Mouse (Mus musculus) lung, postnatal 25 days (tissue): Measurements from ENCODE around the gene Psmg4.

ENCODE experiments used
- DNase-seq: peaks from one replicate; pipeline ENCODE4 v3.0.0; 2022; ENCODE audit warnings: low spot score

Gene Psmg4

DNA sequence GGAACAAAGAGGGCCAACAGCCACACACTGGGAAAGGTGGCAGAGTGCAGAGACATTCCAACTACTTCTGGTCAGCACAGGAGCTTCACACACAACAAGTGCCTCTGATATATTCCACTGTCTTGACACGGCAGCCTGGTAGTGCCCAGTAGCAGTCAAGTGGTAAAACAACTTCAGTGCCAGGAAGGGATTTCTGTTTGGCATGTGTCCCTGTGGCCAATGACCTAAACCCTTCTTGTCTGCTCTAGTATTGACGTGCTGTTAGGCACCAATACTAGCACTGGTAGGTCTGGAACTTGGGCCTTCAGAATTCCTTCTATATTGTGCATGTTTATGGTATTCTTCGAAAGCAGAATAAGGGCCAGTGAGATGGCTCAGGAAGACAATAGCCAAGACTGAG lies 42.5 kb downstream of the Psmg4 start:
- DNase-seq, result no peak

DNA sequence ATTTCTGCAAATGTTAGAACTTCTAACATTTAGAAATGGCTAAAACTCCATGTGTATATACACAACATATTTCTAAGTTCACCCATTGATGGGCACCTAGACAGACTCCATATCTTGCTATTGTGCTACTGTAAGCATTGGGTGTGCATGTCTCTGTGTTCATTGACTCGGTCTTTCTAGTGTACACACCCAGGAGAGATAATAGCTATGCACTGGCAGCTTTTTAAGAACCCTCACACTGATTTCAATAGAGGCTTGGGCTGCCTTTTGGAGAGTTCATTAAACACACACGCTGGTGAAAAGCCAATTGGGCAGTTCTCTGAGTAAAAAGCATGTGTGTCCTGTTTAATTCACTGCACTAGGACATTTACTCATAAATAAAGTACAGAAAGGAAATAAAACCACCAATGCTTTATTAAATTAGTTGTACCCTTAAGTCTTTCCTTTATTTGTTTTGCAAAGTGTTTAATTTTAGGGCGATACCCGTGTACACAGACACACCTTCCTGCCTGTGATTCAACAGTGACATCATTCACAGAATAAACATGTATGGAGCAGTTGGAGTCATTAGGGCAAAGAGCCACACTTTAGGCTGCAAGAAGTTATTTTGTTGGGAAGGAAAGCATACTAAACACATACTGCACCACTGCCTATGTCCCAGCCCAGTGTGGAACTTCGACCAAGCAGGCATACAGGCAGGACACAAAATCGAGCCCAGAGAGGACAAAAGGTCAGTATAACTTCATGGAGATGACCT lies 45.1 kb downstream of the Psmg4 start:
- DNase-seq, result peak; percentile 53

DNA sequence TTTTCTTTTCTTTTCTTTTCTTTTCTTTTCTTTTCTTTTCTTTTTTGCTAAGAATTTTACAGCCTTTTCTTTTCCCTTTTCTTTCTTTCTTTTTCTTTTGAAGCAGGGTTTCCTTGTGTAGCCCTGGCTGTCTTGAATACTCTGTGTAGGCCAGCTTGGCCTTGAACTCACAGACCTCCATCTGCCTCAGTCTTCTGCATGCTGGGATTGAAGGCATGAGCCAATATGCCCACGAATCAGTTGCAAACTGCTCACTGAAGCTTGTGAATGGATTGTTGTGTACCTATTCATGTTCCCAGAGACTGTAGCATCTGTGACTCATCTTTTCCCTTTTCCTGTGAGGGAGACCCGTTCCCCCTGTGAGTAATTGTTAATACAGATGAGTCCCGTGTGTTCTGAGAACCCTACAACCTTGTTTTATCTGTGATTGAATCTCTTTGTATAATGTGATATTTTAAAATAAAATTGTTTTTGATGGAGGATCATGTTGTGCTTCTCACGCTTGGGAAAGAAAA lies 48.6 kb downstream of the Psmg4 start:
- no peak for DNase-seq

DNA sequence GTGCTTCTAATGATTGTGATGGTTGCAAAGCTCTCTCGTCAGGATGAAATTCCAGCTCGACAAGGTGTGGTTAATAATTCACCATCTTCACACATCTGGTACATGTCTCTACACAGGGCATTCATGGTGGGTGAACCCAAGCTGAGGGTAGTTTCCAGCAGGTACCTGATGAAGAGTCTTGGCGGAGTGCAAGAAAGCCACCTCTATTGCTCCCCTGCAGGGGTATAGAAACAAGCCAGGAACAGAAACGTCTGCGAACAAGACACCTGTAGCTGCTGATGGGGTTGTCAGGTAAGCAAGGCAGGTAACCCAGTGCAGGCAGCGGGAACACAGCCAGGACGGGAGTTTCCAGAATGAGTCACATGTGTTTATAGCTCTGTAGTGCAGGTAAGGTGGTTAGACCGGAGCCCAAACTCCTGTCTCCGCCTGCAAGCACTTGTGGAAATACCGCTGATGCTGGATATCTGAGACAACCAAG lies 50.0 kb downstream of the Psmg4 start:
- DNase-seq, result peak; percentile 77

DNA sequence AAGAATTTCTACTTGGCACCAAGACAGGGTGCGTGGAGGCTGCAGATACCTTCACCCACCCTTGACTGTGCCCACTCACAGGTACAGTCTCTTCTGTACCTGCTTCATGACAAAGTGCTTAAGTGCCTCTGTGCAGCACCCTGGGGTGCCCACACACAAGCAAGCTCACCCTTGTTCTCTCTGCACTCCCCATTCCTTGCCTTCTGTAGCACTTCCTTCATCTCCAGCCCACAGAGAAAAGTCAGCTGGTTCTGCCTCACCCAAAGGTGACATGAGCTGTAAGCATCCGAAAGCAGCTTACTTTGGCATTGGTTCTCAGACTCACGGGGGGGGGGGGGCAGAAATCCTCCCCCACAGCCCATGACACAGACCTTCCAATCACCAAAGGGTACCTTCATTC lies 52.1 kb downstream of the Psmg4 start:
- DNase-seq, result no peak

DNA sequence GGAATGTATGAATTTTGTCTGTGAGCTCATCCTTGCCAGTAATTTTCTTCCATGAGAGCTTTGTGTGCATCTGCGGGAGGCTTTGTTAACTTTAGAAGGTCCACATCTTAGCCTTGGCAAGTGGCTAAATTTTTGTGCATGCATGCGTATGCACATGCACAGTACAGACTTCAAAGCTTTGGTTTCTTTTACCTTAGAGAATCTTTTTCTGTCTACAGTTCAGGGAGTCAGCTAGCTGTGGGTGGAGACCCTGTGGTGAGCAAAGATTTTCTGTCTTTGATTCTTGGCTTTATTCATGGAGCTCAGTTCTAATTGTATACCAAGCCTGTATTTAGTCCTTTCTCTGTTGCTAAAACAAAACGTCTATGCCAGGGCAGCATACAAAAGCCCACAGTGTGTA lies 56.0 kb downstream of the Psmg4 start:
- no peak for DNase-seq

DNA sequence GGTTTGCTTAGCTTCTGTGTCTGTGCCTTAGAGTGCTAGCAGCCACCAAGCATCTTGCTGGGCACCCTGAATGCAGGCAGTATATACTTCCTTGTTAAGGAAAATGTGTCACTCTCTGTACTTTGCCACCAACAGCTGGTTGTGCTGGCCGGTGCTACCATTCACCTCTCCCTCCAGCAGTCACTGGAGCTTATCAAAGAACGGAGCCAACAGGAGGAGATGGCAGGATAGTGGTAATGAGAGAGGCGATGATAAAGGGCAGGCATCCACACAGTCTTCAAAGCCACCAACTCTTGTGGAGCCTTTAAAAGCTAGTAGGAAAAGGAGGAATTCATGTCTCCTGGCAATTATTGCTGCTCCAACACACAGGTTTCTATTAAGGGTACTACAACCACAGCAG lies 57.0 kb downstream of the Psmg4 start:
- DNase-seq, result no peak

DNA sequence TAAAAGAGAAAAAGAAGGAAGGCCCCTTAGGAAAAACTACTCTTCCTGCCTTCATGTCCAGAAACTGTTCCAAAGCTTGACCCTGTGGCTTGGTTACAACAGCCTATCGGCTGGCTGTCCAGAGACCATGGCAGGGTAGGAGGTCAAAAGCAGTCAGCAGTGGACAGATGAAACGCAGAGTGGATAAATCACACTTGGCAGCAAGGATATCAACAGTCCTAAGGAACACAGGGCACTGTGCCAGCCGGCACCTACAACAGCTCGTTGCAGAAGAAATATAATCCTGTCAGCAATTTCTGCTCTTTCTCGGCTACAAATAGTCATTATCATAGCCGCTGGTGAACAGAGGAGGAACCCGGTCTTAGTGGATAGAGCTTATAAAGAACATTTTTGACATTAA lies 60.2 kb downstream of the Psmg4 start:
- DNase-seq, result peak; percentile 41

DNA sequence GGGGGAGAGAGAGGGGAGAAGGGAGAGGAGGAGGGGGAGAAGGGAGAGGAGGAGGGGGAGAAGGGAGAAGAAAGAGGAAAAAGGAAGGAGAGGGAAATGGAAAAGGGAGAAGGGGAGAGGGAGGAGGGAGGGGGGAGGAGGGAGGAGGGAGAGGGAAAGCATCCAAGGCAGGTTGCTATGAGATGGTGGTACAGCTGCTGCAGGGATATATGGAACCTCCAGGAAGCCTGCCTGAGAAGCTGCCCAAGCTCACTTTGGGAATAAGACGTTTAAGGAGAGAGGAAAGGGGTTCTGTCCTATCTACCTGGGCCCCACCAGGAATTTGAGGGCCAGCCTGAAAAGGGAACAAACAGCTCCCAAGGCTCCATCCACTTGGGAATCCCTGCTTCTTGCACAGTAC lies 64.2 kb downstream of the Psmg4 start:
- no peak for DNase-seq
